Mouse (Mus musculus): Measurements from ENCODE around the gene Slc46a3.
"Not testable (repeated sequence)": the region's sequence is repeated elsewhere in the genome, so short reads cannot be mapped to it uniquely, and the experiment has no call there.

Slc46a3 gene

GRCm38 (mm10) chr5:147894455-147895076 is at the start of gene Slc46a3:
Slc46a3 (minus strand) TSS chr5:147894815.
- peak; percentile 95 for DNase-seq (ENCODE audit: low spot score)

DNA sequence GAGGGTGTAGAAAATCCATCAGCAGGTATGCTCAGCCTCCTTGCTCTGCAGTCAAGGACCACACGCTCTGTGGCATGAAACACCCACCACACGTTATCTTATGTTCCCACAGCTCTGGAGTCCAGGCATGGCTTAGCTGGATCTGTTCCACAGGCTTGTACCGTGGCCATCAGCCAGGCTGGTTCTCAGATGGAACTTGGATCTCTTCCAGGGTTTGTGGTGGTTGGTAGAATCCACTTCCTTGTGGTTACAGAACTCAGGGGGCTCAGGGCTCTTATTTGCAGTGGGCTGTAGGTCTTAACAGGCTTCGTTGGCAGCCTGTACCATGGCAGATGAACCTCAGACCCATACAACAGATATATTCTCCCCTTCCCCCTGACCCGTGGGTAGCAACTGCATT is 44.6 kb upstream of the Slc46a3 start:
- no peak for DNase-seq (ENCODE audit: low spot score)

- no peak for DNase-seq (ENCODE audit: low spot score)
Measured at GRCm38 (mm10) chr5:147935096-147935495, 40.5 kb upstream of the Slc46a3 start.

- no peak for DNase-seq (ENCODE audit: low spot score)
Measured at GRCm38 (mm10) chr5:147928668-147929497, 34.3 kb upstream of the Slc46a3 start.

GRCm38 (mm10) chr5:147925935-147926604 is 31.5 kb upstream of the Slc46a3 start:
- DNase-seq (ENCODE audit: low spot score), result no peak

- DNase-seq (ENCODE audit: low spot score), result no peak
Measured at GRCm38 (mm10) chr5:147924621-147925020, 30.0 kb upstream of the Slc46a3 start.

DNA sequence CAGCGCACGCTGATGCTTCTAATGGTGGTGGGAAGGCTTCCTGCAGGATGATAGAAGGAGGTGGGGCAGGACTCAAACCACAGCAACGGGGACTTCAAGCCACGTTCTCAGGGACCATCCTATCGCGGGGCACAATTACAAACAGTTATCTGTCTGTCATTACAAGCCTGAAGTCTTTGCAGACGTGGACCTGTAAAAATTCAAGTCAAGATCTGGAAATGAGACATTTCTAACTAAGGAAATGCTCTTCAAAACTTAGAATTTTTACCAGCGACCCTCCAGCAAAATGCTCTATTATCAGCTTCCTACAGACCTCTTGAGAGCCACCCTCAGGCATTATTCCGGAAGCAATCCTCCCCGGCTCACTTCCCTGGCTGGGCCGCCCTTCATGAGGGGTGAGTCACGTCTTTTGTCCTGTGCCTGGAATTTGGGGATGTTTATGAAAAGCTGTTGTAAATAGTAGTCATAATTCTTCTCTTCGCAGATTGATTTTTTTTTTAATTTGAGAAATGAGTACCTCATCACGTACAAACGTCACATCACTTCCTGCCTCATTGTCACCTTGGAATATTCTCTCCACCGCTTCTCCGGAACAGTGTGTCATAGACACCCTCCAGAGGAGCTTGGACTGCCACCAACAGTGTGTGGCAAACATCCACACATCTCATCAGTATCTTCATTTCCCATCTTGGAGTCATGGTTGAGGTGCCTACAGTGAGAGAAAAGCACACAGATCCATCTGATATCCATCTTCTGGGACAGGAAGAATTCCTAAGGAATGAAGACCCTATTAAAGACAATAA is 23.6 kb upstream of the Slc46a3 start:
- no peak for DNase-seq (ENCODE audit: low spot score)

- no peak for DNase-seq (ENCODE audit: low spot score)
Measured at GRCm38 (mm10) chr5:147916171-147916570, 21.6 kb upstream of the Slc46a3 start.

GRCm38 (mm10) chr5:147915038-147915566 is 20.5 kb upstream of the Slc46a3 start:
- no peak for DNase-seq (ENCODE audit: low spot score)

- no peak for DNase-seq (ENCODE audit: low spot score)
Measured at GRCm38 (mm10) chr5:147913241-147913842, 18.7 kb upstream of the Slc46a3 start.

- no peak for DNase-seq (ENCODE audit: low spot score)
Measured at GRCm38 (mm10) chr5:147911744-147912143, 17.1 kb upstream of the Slc46a3 start.

DNA sequence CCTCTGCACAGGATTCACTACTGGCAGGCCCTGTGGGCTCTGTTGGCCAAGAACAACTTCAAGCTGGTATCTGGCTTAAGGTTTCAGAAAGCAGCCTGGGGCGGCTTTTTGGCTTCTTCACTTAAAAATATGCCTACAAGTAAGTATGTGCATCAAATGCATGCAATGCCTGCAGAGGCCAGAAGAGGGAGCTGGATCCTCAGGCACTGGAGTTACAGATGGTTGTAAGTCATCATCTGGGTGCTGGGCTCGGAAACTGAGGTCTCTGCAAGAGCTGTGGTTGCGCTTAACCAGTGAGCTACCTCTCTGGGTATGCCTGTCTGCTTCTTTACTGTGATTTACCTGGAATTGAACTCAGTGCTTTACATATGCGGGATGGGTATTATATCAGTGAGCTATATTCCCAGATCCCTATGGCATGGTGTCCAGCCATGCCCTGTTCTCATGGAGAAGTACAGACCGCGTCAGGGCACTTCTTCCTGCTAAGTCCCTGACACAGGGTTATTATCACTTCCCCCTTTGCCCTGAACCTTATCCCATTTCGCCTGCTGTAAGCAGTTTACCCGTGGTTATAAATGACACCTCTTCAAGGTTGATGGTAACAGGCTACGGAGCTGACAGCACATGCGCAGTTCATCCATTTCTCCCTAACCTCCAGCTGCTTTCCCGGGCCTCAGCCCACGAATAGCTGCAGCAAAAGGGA is 16.3 kb upstream of the Slc46a3 start:
- DNase-seq (ENCODE audit: low spot score), result no peak

DNA sequence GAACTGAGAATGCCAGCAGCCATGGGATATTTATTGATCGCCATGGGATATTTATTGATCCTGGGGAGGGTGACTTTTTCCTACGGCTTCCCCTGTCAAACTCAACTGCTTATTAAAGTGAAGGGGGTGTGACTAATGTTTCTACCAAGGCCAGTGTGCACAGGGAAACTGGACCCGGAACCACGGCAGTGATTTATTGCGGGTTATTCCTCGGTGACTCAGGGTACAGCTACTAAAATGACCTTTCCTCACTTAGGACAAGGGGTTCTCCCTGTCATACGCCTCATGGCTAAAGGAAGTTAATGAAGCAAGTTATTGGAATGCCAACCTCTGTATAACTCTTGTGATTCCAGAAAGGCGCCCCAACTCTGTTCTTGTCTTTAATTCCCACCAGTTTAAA is 13.2 kb upstream of the Slc46a3 start:
- no peak for DNase-seq (ENCODE audit: low spot score)

GRCm38 (mm10) chr5:147907144-147907543 is 12.5 kb upstream of the Slc46a3 start:
- no peak for DNase-seq (ENCODE audit: low spot score)

DNA sequence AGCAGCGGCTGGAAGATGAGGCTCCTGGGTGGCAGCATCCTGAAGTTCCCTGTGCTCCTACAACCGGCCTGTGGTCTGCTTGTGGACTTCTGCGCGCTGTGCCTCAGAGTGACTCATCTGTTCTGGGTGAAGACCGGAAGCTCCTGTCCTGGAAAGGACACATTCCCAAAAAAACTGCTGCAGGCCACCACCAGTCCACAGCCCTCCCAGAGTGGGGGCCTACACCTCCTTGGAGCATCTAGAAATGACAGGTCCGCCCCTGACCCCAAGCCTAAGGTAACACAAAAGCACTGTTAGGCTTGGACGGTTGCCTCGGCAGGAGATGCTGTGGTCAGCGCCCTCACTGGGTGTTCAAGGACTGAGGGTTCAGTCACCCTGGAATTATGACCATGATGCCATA is 8.6 kb upstream of the Slc46a3 start:
- no peak for DNase-seq (ENCODE audit: low spot score)

- DNase-seq (ENCODE audit: low spot score), result no peak
Measured at GRCm38 (mm10) chr5:147902008-147902757, 7.6 kb upstream of the Slc46a3 start.

DNA sequence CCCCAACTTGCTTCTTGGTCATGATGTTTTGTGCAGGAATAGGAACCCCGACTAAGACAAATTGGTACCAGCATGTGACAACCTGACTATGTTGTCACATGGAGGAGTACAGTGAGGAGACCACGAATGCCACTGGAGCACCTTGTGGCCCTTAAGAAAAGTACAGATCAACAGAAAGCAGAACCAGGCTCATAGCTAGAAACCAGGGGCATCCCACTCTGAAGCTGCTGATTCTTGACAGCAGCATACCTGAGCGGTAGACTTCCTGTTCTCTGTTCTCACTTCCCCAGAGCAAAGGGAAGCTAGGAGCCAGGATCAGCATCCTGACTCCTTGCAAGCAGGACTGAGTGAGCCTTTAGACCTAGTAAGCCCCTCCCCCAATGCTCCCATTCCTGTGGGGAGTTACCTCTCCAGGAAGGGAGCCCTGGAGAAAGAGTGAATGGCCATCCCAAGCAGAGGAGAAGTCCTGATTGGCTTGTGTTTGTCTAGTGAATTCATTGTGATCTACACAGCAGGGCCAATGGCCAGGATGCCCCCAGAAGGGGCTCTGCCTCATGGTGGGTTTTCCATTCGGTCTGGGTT is 4.4 kb upstream of the Slc46a3 start:
- no peak for DNase-seq (ENCODE audit: low spot score)

DNA sequence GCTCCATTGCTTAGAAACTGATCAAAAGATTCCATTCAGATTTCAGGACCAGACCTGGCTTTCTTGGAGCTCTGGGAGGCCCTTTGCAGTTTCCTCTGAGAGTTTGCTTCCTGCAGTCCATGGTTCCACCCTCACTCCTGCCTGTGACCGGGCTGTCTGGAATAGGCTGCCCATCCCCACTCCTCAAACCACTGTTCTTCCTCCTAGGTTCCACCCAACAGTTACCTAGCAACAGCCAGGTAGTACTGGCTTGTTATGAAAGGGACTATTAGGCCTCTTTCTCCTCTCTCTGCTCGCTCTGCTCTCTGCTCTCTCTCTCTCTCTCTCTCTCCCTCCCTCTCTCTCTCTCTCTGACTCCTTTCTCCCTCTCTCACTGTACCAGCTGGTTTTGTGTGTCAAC is 3.6 kb upstream of the Slc46a3 start:
- no peak for DNase-seq (ENCODE audit: low spot score)

GRCm38 (mm10) chr5:147896501-147896900 is 1.9 kb upstream of the Slc46a3 start:
- not testable (repeated sequence) for DNase-seq (ENCODE audit: low spot score)

All from layer of hippocampus, adult 9-10 months (tissue).